Mouse (Mus musculus) kidney, postnatal 36 days (tissue): ENCODE results near the gene 3110040N11Rik.
A peak's percentile ranks its signal among the peaks of the same experiment; 100 is the strongest.
"Not testable (repeated sequence)": the region's sequence is repeated elsewhere in the genome, so short reads cannot be mapped to it uniquely, and the experiment has no call there.

ENCODE experiments used
- DNase-seq, 2 experiments: peaks; one replicate each; pipeline ENCODE4 v3.0.0; 2021 to 2022; ENCODE audit warnings: mixed read lengths in 2 of 2

Gene 3110040N11Rik

GRCm38 (mm10) chr7:81789095-81789757, at the start of gene 3110040N11Rik:
TSS of gene 3110040N11Rik (minus strand) at chr7:81789478.
- DNase-seq: peak; percentile 79 to 92

GRCm38 (mm10) chr7:81837771-81838170, 48.5 kb upstream of the 3110040N11Rik start:
- DNase-seq: not testable (repeated sequence)

- DNase-seq: no peak
Measured at GRCm38 (mm10) chr7:81835430-81835829, 46.2 kb upstream of the 3110040N11Rik start.

- no peak for DNase-seq
Measured at GRCm38 (mm10) chr7:81834847-81835246, 45.6 kb upstream of the 3110040N11Rik start.

GRCm38 (mm10) chr7:81829379-81829894, 40.2 kb upstream of the 3110040N11Rik start, which contains the start of gene Btbd1:
TSS of gene Btbd1 (minus strand) at chr7:81829431.
- DNase-seq: peak; percentile 80 to 93

- peak; percentile 28 to 69 for DNase-seq
Measured at GRCm38 (mm10) chr7:81828681-81829378, 39.6 kb upstream of the 3110040N11Rik start.

GRCm38 (mm10) chr7:81827806-81828667, 38.8 kb upstream of the 3110040N11Rik start:
- DNase-seq: peak; percentile 30 to 49

GRCm38 (mm10) chr7:81825381-81825780, 36.1 kb upstream of the 3110040N11Rik start:
- DNase-seq: peak; percentile 63 to 82

- no peak for DNase-seq
Measured at GRCm38 (mm10) chr7:81824906-81825305, 35.6 kb upstream of the 3110040N11Rik start.

- DNase-seq: no peak
Measured at GRCm38 (mm10) chr7:81806067-81806466, 16.8 kb upstream of the 3110040N11Rik start.

GRCm38 (mm10) chr7:81788536-81788935, 742 bp downstream of the 3110040N11Rik start:
- DNase-seq: peak in 1 of 2 experiments; percentile 19

GRCm38 (mm10) chr7:81777667-81778218, 11.5 kb downstream of the 3110040N11Rik start:
- peak in 1 of 2 experiments; percentile 23 for DNase-seq

GRCm38 (mm10) chr7:81775325-81775724, 14.0 kb downstream of the 3110040N11Rik start:
- no peak for DNase-seq

GRCm38 (mm10) chr7:81772786-81773539, 16.3 kb downstream of the 3110040N11Rik start:
- peak in 1 of 2 experiments; percentile 22 for DNase-seq

GRCm38 (mm10) chr7:81763110-81763845, 26.0 kb downstream of the 3110040N11Rik start:
- peak; percentile 9 to 34 for DNase-seq

- peak; percentile 92 to 95 for DNase-seq
Measured at GRCm38 (mm10) chr7:81762180-81763109, 26.8 kb downstream of the 3110040N11Rik start, which contains the start of gene Ramac. TSS of gene Ramac (plus strand) at chr7:81762925.

- DNase-seq: no peak
Measured at GRCm38 (mm10) chr7:81747956-81748355, 41.3 kb downstream of the 3110040N11Rik start.

GRCm38 (mm10) chr7:81744145-81744544, 45.1 kb downstream of the 3110040N11Rik start:
- DNase-seq: peak; percentile 4 to 24

- no peak for DNase-seq
Measured at GRCm38 (mm10) chr7:81740010-81740409, 49.3 kb downstream of the 3110040N11Rik start.
